Mouse (Mus musculus) ovary, postnatal 10 days (tissue): ENCODE results near the gene Ctrb1.

Experiments
- DNase-seq: peaks from one replicate; pipeline ENCODE4 v3.0.0; 2022; ENCODE audit warnings: low spot score

Gene Ctrb1

DNA sequence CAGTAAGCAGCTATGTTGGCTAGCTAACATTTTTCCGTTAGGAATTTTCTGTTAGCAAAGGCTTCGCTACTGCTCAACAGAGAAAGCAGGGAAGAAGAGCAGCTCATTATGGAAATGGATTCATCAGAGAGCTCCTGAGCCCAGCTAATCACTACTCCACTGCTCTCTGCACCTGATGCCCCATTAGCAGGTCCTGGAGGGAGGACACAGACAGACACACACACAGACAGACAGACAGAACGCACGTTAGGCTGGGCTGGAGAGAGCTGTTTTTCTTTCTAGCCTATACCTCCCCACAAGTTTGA, 26.6 kb upstream of the Ctrb1 start:
- no peak for DNase-seq

DNA sequence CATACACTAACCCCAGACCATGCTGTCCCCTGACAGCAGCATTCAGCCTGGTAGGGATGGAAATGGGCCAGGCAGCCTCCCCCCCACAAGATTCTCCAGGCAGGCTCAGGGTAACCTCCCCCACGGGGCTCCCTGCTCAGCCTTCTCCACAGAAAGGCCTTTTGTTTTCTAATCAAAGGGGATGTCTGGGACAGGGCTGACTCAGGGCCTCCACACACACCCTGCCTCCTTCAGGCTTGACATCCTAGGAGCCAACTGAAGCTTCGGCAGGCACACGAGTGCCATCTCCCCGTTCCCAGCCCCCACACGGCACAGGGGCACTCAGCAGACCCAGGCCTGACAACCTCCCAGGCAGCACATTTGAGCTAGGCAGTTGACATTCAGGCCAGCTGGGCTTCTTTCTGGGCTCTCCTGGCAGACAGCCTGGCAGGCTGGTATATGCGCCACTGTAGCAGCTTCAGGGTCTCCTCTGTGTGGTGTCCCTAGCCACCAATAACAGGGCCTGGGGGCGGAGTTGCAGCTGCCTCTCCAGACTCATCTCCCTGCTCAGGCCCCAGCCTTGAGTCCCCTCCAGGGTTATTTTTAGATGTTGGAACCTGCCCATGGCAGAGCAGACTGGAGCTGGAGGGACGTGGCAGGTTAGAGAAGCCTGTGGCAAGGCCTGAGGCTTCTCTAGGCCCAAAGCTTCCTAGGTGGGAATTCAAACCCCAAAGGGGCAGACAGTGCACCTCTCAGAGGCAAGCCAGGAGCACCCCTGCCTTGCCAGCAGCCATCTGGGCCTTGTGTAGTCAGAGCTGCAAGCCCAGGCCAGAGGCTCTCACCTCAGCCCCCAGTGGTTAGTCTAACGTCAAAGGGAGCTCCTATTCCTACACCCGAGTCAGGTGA, 26.0 kb upstream of the Ctrb1 start:
- no peak for DNase-seq

DNA sequence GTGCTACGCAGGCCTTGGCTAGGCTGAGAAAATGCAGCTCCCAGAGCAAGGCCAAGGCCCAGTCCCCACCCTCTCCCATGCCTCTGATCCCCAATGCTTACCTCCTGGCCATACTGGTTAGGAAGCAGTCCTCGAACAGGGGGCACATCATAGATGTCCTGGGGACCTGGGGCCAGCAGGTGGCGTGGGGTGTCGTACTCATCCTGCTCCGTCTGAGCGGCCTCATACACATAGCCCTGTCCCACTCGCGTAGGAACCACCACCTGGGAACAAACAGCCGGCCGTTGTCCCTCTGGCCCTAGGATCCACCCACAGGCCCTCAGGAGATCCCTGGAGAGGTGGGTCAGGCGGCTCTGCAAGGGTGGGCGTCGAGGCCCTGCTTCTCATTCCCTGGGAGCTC, 24.7 kb upstream of the Ctrb1 start:
- no peak for DNase-seq

DNA sequence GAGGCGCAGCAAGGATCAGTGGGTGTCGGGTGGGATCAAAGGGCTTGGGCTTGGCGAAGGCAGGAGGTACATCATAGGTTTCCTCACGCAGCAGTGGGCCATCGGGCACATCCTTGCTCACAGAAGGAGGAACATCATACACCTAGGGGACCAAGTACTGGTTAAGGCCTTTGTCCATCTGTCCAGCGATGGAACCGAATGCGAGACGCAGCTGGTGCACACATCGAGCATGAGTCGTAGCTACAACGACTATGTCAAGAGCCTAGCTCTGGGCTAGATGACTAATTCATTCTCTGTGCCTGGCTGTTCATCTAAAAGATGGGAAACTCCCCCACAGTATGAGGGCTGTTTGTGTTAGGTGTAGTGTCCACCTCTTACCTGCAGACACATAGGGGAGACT, 23.5 kb upstream of the Ctrb1 start:
- DNase-seq, result no peak

DNA sequence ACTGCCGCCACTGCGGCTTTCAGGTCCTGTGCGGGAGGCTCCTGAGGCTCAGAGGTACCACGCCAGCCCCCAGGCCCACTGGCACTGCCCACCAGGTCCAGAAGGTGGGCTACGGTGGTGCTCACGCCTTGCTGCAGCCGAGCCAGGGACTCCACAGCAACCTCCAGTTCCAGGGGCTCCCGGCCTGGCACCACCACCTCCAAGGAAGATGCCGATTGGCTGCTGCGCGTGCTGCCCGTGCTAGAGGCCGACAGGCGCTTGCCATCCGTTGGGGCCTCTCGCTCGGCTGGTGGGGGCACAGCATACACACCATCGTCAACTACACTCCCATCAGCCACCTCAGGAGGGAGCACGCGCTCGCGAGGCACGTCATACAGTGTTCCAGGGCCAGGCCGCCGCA, 23.0 kb upstream of the Ctrb1 start:
- DNase-seq, result no peak

DNA sequence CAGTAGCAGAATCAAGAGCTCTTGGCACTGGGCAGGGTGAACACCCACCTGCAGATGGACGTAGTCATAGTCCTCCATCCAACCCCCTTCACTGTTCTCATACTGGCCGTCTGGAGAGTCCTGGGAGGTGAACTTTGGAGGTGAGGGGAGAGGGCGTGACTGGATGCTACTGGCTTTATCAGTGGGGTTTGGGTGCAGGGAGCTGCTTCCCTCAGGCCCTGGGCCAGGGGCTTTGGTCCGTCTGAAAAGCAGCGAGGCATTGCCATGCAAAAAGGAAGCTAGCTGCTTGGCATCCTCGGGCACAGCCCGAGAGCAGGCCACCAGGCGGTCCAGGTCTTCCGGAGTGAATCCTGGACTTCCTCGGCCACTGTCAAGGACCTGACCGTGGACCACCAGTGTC, 22.5 kb upstream of the Ctrb1 start:
- no peak for DNase-seq

DNA sequence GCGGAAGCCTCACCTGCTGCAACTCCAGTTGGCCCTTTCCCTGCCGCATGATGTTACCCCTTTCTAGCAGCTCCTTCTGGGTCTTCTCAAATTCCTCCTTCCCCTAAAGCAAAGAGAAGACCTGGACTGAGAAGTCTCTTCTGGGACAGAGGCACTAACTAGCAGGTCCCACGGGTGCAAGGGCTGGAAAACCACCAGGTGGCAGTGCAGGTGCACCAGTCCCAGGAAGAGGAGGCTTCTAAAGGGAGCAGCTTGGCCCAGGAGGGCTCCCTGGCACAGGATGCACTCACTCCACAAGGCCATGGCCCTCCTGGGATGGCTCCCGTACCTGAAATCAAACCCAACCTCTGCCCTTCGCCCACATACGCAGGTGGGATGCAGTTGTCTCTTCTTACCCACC, 21.8 kb upstream of the Ctrb1 start:
- no peak for DNase-seq

DNA sequence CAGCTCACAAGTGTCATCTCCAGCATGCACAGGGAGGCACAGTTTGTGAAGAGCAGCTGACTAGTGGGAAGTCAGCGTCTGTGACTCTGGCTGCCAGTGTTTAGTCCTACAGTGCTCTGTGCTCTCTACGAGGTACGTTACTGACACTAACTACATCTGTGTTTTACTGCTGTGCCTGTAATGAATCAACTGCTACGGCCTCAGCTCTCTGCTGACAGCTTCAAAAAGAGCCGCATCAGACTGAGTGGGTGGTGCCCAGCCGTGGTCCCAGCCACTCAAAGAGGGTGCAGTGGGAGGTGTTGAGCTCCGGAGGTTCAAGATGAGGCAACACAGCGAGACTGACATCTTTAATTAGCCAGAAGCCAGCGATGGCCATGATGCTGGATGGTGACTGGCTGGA, 21.3 kb upstream of the Ctrb1 start:
- no peak for DNase-seq

DNA sequence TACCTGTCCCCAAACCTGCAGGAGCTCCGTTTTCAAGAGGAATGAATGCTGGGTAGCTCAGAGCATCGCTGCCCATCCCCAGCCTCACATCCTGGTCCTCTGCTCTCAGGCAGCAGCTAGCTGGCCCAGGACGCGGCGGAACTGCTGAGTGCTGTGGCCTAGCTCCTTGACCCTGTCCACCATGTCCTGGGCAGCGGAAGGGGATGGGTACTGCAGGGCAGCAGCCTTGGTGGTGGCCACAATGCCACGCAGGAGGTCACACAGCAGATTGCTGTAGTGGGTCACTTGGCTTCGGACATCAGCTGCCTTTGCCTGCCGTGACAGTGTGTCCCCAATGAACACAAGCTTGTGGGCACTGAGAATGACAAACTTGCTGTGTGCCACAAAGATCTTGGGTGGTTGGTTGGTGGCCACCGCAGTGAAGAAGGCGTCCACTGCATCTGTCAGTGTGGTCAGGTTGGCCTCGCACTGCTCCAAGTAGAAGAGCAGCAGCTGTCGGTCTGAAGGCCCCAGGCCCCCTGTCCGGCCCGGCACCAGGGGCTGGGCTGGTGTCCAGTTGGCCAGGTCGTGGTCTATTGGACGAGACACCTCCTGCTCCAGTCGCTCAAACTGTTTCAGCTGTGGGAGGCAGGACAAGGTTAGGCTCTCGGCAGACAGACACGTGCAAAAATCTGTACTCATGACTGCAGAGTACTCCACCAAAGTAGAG, 20.1 kb upstream of the Ctrb1 start:
- no peak for DNase-seq

DNA sequence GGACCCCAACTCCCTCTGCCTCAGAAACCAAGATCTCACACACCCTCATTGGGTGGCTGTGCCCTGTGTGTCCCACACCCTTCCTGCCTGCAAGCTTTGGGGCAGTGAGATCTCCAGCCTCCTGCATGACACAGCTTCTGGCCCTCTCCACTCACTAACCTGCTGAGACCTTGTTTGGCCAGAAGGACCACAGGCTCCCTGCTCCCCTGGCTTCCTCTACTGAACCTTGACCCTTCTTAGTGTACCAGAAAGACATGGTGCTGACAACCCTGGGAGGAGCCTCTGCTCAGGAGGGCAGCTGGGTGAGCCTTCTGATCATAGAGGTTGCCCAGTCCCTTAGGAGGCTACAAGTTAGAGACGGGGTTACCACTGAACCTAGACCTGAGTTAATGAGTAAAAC, 18.4 kb upstream of the Ctrb1 start:
- no peak for DNase-seq

DNA sequence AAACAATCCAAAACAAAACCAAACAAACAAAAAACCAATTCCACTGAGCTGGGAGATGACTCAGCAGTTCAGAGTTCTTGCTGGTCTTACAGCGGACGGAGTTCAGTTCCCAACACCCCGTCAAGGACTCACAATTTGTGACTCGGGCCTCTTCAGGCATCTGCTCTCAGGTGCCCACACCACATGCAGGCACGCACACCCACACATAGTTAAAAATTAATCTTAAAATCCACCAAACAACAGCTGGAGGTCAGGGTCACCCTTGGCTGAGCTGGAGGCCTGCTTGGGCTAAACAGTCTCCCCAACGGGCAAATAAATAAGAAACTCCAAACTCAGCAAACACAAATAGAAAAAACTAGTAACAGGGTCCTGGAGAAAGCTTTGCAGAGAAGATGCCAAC, 17.5 kb upstream of the Ctrb1 start:
- DNase-seq, result no peak

DNA sequence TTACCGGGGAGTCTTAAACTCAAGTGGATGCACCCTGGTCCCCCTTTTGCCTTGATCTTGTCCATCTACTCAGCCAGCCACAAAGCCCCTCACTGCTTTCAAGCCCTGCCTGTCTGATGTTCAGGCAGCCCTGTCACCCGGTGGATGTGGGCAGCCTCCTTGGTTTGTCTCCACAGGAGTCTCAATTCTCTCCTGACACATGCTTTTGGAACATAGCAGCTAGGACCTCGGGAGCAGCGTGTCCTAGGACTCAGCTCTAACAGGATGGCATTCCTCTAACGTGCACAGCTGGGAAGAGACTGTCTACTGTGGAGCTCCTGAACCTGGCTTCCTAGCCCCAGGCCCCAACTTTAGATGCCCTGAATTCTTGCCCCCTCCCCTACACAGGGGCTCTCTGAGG, 14.9 kb upstream of the Ctrb1 start:
- DNase-seq, result no peak

DNA sequence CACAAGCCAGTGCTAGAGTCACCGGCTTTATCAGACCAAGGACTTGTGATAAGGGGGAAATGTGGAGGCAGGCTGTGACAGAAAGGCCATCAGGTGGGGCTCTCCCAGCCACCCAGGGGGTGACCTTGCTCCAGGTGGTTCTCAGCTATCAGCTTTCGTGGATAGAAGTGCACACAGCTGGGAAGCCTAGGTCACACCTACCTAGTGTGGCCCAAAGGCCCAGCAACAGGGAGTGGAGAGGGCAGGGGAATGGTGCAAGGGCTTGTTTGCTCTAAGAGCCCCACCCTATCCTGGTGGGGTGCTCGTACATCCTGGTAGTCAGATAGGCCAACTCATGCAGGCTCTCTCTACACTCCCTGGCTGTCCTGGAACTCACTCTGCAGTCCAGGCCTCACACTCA, 14.4 kb upstream of the Ctrb1 start:
- DNase-seq, result no peak

DNA sequence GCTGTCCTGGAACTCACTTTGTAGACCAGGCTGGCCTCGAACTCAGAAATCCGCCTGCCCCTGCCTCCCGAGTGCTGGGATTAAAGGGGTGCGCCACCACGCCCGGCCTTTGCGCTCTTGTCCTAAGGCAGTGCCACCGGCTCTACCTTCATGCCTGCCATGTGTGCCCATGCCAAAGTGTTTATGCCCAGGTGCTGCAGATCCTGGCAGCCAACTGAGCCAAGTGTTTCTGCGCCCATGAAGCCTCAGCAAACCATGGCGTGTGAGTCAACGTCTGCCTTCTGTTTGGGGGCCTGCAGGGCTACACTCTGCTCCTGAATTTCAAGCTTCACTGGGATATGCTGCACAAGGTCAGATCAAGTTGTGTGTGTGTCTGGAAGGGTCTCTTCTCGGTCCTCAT, 13.8 kb upstream of the Ctrb1 start:
- no peak for DNase-seq

DNA sequence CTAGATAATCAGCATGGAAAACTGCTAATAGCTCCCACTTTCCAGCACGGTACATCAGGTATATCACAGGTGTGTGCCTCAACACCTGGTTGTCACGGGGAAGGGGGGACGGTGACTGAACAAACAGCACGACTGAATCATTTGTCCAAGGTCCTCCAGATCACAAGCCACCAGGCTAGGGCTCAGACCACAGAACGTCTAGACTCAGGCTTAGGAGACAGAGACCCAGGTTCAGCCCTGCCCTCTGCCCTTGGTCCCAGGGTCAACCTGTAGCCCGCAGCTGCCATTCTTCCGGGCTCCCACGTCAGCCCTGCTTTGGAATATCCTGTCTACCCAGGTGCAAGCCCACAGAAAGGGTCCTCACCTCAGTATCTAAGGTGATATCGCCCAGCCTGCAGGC, 10.6 kb upstream of the Ctrb1 start:
- no peak for DNase-seq

DNA sequence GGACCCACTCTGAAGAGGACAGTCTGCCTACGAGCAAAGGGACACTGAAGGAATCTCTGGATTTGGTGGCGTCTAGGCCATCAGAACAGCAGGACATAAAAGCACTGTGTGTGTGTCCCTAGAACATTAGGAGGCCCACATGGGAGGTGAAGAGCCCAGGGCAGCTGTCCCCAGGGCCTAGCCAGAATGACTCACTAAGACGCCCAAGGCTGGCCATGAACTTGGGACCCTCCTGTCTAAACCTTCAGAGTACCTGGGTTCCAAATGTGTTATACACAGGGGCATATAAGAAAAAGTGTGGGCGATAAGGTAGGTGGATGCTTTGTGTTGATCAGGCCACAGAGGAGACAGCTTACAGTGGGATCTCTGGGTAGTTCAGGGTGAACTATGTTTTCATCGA, 9.9 kb upstream of the Ctrb1 start:
- no peak for DNase-seq

DNA sequence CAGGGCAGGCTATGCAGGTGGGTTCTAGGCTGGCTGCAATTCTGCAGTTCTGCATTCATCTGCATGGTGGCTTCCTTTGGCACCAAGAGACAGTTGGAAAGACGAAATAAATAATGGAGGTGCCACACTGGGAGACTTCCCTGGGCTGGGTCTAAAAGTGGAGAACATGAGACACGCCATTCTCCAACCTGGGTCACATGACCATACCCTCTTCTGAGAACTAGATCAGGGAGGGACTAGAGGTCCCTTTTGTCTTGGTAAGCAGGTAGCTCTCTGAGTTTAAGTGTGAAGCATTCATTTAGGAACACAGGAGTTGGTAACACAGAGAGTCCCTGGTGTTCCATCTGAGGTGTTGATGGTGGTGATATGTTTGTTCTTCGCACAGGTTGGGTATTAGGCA, 9.4 kb upstream of the Ctrb1 start:
- DNase-seq, result no peak

DNA sequence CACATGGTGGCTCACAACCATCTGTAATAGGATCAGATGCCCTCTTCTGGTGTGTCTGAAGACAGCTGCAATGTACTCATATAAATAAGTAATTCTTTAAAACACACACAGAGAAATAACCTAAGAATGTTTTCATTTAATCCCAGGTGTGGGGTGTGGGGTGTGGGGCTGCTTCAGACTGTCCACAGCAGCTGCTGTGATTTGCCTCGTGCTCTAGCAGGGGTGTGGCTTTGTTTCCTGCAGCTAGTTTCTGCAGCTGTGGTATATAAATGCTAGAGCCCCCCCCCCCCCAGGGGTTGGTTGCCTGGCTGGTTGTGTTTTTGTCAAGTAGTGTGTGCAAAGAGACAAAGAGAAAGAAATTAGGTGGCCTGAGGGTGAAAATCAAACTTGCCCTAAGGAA, 8.2 kb upstream of the Ctrb1 start:
- DNase-seq, result no peak

DNA sequence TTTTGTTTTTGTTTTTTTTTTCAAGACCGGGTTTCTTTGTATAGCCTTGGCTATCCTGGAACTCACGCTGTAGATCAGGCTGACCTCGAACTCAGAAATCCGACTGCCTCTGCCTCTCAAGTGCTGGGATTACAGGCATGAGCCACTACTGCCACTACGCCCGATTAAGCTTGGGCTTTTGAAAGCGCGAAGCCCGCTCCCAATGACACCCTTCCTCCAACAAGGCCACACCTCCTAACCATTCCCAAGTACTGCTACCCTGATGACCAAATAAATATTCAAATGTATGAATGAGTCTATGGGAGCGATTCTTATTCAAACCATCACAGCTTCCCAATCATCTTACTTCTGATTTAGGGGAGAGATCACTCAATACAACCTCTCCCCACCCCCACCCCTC, 6.8 kb upstream of the Ctrb1 start:
- DNase-seq, result no peak

DNA sequence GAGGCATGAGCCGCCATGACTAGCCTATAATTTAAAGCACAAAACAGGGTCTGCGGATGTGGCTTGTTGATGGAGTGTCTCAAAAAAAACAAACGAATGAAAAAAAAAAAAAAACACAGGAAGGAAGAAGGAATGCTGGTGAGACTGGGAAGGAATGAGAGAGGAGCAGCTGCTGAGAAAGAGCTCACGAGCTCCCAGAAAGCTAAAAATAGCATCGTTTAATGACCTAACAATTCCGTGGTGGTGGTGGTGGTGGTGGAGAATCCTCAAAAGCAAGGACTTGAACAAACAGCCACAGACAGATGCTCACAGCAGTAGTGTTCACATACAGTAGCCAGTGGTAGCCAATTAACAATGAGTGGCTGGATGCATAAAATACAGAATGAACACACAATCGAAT, 4.6 kb upstream of the Ctrb1 start:
- DNase-seq, result no peak

DNA sequence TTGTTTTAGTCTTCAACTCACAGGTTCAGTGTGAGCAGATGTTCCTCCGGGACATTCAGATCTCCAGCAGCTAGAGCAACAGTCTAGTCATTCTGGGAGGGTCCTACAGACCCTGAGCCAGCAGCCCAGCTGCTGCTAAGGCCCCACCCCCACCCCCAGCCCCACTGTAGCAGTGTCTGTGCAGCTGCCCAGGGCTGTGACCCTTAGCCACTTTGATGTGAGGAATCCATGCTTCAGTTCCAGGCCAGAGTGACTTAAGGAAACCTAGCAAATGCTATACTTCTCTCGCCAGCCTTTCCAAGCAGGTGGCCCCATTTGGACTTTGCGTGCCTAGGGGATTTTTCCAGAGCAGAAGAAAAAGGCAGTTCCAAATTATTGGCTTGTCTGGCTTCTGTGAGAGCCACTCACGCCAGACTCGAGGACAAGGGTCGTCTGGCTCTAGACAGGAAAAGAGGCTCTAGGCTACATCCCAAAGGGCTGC, 2.5 kb upstream of the Ctrb1 start:
- no peak for DNase-seq

DNA sequence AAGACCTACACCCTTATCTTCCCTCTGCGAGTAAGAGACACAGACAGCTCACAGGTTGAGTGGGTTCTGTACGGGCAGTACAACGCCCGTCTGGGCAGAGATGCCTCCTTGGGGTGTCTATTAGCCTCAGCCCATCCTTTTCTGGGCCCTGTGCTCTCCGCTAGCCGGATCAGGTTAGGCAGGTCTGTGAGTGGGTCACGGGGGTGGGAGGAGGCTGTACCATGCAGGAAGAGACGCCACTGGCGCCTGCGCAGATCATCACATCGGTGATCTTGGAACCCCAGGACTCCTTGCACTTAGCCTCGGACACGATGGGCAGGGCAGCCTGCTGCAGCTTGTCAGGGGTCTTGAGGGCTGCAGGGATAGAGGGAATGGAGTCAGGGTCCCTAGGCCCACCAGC, 3.9 kb downstream of the Ctrb1 start:
- no peak for DNase-seq

DNA sequence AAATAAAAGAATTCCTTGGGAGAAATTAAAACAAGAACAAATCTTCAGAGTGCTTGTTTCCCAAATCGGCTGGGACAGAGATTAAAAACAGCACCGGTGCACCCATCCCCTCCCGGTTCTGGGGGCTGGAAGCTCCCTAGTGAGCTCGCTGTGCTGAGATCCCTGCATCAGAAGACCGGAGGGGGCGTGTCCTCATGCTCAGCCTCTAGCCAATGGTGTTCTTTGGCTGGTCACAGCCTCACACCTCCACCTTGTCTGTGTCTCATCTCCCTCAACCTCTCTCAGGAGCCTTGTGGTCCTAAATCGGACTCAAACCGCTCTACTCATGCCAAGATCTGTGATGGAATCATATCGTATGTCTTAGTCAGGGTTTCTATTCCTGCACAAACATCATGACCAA, 8.3 kb downstream of the Ctrb1 start:
- no peak for DNase-seq

DNA sequence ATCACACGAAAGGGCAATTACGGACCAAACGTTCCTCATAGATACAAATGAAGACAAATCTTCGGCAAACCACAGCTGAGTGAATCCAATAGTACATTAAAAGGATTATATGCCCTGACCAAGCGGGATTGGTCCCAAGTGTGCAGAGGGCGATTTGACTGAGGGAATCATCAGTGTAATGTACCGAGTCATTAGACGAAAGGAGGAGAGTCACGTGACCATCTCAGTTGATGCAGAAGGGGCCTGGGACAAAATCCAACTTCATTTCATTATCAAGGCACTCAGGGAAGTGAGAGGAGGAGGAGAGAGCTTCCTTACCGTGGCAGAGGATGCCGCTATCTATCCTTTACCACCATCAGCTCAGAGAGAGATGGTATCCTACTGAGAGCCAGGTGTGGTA, 9.7 kb downstream of the Ctrb1 start:
- DNase-seq, result no peak
